Mouse (Mus musculus) E14TG2a.4 (cell line): ENCODE data around the gene Nsl1.

Experiments used
- CTCF ChIP-seq: conservative IDR thresholded peaks from 2 replicates; pipeline ENCODE4 v1.5.1; 2014; ENCODE audit warnings: low read length
- NANOG ChIP-seq: IDR thresholded peaks from 2 replicates; pipeline ENCODE4 v1.6.1; 2014; ENCODE audit warnings: borderline replicate concordance, low read length, mixed read lengths
- POU5F1 ChIP-seq: IDR thresholded peaks from 2 replicates; pipeline ENCODE4 v1.6.1; 2014; ENCODE audit warnings: low read length, borderline replicate concordance

DNA sequence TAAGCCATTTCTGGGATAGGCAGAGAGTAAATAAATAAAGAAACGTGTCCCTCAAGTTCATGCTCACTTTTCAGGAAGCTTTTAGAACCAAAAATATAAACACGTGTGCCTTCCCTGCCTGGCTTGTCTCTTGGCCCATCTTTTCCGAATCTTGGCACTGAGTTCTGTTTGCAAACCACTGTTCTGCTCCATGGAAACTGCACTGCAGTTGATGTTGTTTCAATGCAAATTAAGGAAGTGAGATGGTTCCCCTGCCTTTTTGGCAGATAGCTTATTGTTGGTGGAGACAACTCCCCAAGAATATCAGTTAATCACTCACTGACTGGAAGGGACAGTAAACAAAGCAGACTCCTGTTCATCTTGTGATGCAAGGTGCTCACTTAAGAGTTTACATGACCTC is 59.9 kb downstream of the Nsl1 start:
- TF ChIP-seq CTCF (no peak), NANOG (no peak), POU5F1 (no peak)
